Mouse (Mus musculus) small intestine, adult 2 months (tissue): ENCODE data around the gene Map3k19.

ENCODE experiments used
- CTCF ChIP-seq: fragments of 200-500 bp; IDR thresholded peaks from 2 replicates; pipeline ENCODE4 v1.5.1; 2012; ENCODE audit warnings: low read depth, mild to moderate bottlenecking, control low read depth, inconsistent platforms, low read length, moderate library complexity, mixed read lengths; ENCODE audit not compliant: insufficient replicate concordance, insufficient read length; ENCODE audit errors: extremely low read depth
- POLR2A ChIP-seq: fragments of 200-500 bp; IDR thresholded peaks from 2 replicates; pipeline ENCODE4 v1.6.1; 2012; ENCODE audit warnings: low read depth, mild to moderate bottlenecking, control low read depth, inconsistent platforms, low read length, moderate library complexity

DNA sequence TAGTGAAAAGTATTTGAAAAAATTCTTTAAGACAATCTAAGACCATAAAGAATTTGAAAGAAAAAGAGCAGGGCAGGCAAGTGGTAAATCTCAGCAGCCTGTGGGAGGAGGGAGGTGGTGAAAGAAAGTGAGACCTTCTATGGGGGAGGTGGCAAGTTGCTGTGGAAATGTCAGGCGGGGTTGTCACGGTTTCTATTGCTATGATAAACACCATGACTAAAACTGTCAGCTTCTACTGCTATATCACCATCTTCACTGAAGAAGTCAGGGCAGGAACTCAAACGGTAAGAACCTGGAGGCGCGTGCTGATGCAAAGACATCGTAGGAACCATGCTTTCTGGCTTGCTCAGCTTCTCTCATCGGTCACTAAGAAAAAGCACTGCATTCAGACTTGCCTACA, 41.9 kb downstream of the Map3k19 start:
- no peak for TF ChIP-seq CTCF
- TF ChIP-seq POLR2A = no peak
